Mouse (Mus musculus): ENCODE data around the gene Mxd1. TPM values are rescaled to one million over a fixed set of nuclear protein-coding genes. Genes with fewer than 3 reads are reported as not detected.

Gene Mxd1
- polyA plus RNA-seq, 1 experiment from 2014 or later: 30.4 TPM

GRCm38 (mm10) chr6:86623201-86623600 is 45.8 kb downstream of the Mxd1 start:
- no peaks in the 10 kb centered on the region for H3K36me3 ChIP-seq
- no peak overlapping the region for H3K4me2 ChIP-seq (replicated peaks)
- no peaks in the 10 kb centered on the region for H3K4me1 ChIP-seq
- no peaks in the 10 kb centered on the region for H3K27me3 ChIP-seq (replicated peaks)
- H3K4me3 ChIP-seq: no peak overlapping the region
- ATAC-seq (ENCODE audit: low FRiP score, low read depth): no peak
- H3K9me3 ChIP-seq: no peaks in the 10 kb centered on the region
- WGBS: 80% methylated on average over 4 of the region's 4 CpGs
- H3K9ac ChIP-seq: no peak overlapping the region
- no peak overlapping the region for H3K27ac ChIP-seq

DNA sequence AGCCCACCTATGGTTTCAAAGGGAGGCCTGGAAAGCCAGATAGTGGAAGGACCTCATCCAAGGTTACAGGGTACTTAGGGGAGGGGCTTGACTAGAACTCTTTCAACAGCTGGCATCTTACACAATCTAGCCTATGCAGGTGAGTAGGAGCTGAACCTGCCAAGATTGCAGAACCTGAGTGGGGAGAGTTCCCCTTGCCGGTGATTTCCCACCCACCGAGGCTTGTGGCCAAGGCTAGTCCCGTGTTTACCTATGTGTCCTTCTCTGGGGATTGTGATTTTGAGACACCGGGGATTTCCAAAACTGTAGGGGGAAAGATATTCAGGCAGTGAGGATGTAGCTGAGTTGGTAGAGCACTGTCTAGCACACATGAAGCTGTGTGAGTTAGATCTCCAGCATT is 53.7 kb downstream of the Mxd1 start:
- no peaks in the 10 kb centered on the region for H3K4me1 ChIP-seq
- WGBS: 91% methylated on average over 4 of the region's 4 CpGs
- H3K4me2 ChIP-seq (replicated peaks): no peak overlapping the region
- H3K36me3 ChIP-seq: no peaks in the 10 kb centered on the region
- H3K27ac ChIP-seq: no peak overlapping the region
- H3K4me3 ChIP-seq: no peak overlapping the region
- H3K27me3 ChIP-seq (replicated peaks): no peaks in the 10 kb centered on the region
- no peak overlapping the region for H3K9ac ChIP-seq
- H3K9me3 ChIP-seq: no peaks in the 10 kb centered on the region
- ATAC-seq (ENCODE audit: low FRiP score, low read depth): no peak

- no peak overlapping the region for H3K4me2 ChIP-seq (replicated peaks)
- H3K9me3 ChIP-seq: no peaks in the 10 kb centered on the region
- no peak overlapping the region for H3K4me3 ChIP-seq
- no peaks in the 10 kb centered on the region for H3K27me3 ChIP-seq (replicated peaks)
- no peak for ATAC-seq (ENCODE audit: low FRiP score, low read depth)
- no peaks in the 10 kb centered on the region for H3K4me1 ChIP-seq
- no peaks in the 10 kb centered on the region for H3K36me3 ChIP-seq
- H3K9ac ChIP-seq: no peak overlapping the region
- WGBS: 60% methylated on average over 5 of the region's 5 CpGs
- no peak overlapping the region for H3K27ac ChIP-seq
Observed at GRCm38 (mm10) chr6:86610714-86611113, 58.2 kb downstream of the Mxd1 start.

GRCm38 (mm10) chr6:86609235-86609634 is 59.7 kb downstream of the Mxd1 start:
- Histone ChIP-seq H3K27ac (no peak overlapping the region), H3K9me3 (no peaks in the 10 kb centered on the region), H3K36me3 (no peaks in the 10 kb centered on the region), H3K27me3 (replicated peaks) (no peaks in the 10 kb centered on the region), H3K4me2 (replicated peaks) (no peak overlapping the region), H3K4me1 (no peaks in the 10 kb centered on the region), H3K9ac (no peak overlapping the region), H3K4me3 (no peak overlapping the region)
- whole genome bisulfite sequencing: 93% methylated on average over 6 of the region's 6 CpGs
- ATAC-seq (ENCODE audit: low FRiP score, low read depth): no peak

DNA sequence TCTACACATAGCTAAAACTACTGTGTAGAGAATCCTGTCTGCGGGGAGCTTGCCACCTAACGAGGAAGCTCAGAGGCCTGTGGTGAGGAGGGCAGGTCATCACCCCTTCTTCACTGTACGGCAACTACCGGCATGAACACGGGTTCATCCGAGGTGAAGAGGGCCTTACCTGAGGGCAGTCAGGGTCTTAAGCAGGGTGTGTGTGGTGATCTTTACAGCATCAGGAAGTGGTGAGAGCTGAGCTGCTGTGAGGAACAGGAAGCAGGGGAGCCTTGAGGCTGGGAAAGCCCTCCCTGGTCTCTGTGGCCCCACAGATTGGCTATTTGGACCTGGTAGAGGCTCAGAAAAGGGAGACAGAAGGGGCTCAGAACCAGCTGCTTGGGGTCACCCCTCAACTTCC is 61.5 kb downstream of the Mxd1 start:
- Histone ChIP-seq H3K27me3 (replicated peaks) (no peaks in the 10 kb centered on the region), H3K27ac (no peak overlapping the region), H3K36me3 (no peaks in the 10 kb centered on the region), H3K9me3 (no peaks in the 10 kb centered on the region), H3K4me1 (no peaks in the 10 kb centered on the region), H3K9ac (no peak overlapping the region), H3K4me2 (replicated peaks) (no peak overlapping the region), H3K4me3 (no peak overlapping the region)
- 86% methylated on average over 6 of the region's 6 CpGs for WGBS
- no peak for ATAC-seq (ENCODE audit: low FRiP score, low read depth)

GRCm38 (mm10) chr6:86606289-86606688 is 62.7 kb downstream of the Mxd1 start:
- Histone ChIP-seq H3K27me3 (replicated peaks) (no peaks in the 10 kb centered on the region), H3K36me3 (no peaks in the 10 kb centered on the region), H3K4me3 (no peak overlapping the region), H3K4me2 (replicated peaks) (no peak overlapping the region), H3K4me1 (no peaks in the 10 kb centered on the region), H3K9ac (no peak overlapping the region), H3K27ac (no peak overlapping the region), H3K9me3 (no peaks in the 10 kb centered on the region)
- no peak for ATAC-seq (ENCODE audit: low FRiP score, low read depth)
- WGBS: 88% methylated on average over 4 of the region's 4 CpGs

DNA sequence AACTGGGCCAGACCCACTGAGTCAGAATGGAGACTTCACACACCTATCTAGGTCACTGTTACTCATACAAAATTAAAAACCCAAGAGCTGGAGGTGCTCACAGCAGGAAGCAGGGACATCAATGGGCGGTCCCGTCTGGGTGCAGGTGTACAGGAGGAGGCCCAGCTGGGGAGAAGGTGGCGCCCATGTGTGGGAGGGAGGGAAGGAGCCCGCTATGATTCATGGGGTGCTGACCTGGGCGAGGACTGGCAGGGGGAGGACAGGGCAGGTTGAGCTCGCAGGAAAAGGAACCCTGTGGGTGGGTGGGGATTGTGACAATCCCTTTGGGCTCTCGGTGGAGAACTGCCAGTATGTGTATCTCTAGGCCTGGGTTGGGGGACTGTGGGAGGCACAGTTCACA is 63.7 kb downstream of the Mxd1 start:
- Histone ChIP-seq H3K27ac (no peak overlapping the region), H3K4me3 (no peak overlapping the region), H3K36me3 (no peaks in the 10 kb centered on the region), H3K4me1 (no peaks in the 10 kb centered on the region), H3K4me2 (replicated peaks) (no peak overlapping the region), H3K9ac (no peak overlapping the region), H3K9me3 (no peaks in the 10 kb centered on the region), H3K27me3 (replicated peaks) (no peaks in the 10 kb centered on the region)
- WGBS: 77% methylated on average over 7 of the region's 7 CpGs
- no peak for ATAC-seq (ENCODE audit: low FRiP score, low read depth)

- Histone ChIP-seq H3K9ac (no peak overlapping the region), H3K4me1 (no peaks in the 10 kb centered on the region), H3K4me3 (no peak overlapping the region), H3K27me3 (replicated peaks) (no peaks in the 10 kb centered on the region), H3K27ac (no peak overlapping the region), H3K4me2 (replicated peaks) (no peak overlapping the region), H3K9me3 (no peaks in the 10 kb centered on the region), H3K36me3 (no peaks in the 10 kb centered on the region)
- no peak for ATAC-seq (ENCODE audit: low FRiP score, low read depth)
- 79% methylated on average over 6 of the region's 6 CpGs for WGBS
Observed at GRCm38 (mm10) chr6:86599951-86600414, 69.0 kb downstream of the Mxd1 start.

- H3K27me3 ChIP-seq (replicated peaks): no peaks in the 10 kb centered on the region
- ATAC-seq (ENCODE audit: low FRiP score, low read depth): no peak
- 20% methylated on average over 4 of the region's 4 CpGs for WGBS
- no peak overlapping the region for H3K4me2 ChIP-seq (replicated peaks)
- no peaks in the 10 kb centered on the region for H3K9me3 ChIP-seq
- H3K4me3 ChIP-seq: no peak overlapping the region
- H3K27ac ChIP-seq: no peak overlapping the region
- H3K4me1 ChIP-seq: no peaks in the 10 kb centered on the region
- no peaks in the 10 kb centered on the region for H3K36me3 ChIP-seq
- no peak overlapping the region for H3K9ac ChIP-seq
Observed at GRCm38 (mm10) chr6:86599197-86599596, 69.8 kb downstream of the Mxd1 start.

- Histone ChIP-seq H3K4me1 (no peaks in the 10 kb centered on the region), H3K9me3 (no peaks in the 10 kb centered on the region), H3K4me3 (no peak overlapping the region), H3K4me2 (replicated peaks) (no peak overlapping the region), H3K36me3 (no peaks in the 10 kb centered on the region), H3K27me3 (replicated peaks) (no peaks in the 10 kb centered on the region), H3K27ac (no peak overlapping the region), H3K9ac (no peak overlapping the region)
- WGBS: 77% methylated on average over 5 of the region's 5 CpGs
- no peak for ATAC-seq (ENCODE audit: low FRiP score, low read depth)
Observed at GRCm38 (mm10) chr6:86598742-86599193, 70.2 kb downstream of the Mxd1 start.

Other genes starting within 250 kb of the Mxd1 start
- 0.37 TPM in 1 of 2 replicates, not detected in the other for gene Gm44790, start 242.5 kb downstream of the Mxd1 start, polyA plus RNA-seq (2016; fragmentation: Nextera tagmentation; extraction: Ambion mirVana)
- 25.1 and 27.8 TPM in 2 replicates for gene C87436, start 230.8 kb downstream of the Mxd1 start, polyA plus RNA-seq (2016; fragmentation: Nextera tagmentation; extraction: Ambion mirVana)
- 568 and 599 TPM in 2 replicates for gene Pcbp1, start 142.8 kb downstream of the Mxd1 start, polyA plus RNA-seq (2016; fragmentation: Nextera tagmentation; extraction: Ambion mirVana)
- 0.42 and 0.77 TPM in 2 replicates for gene Asprv1, start 41.0 kb downstream of the Mxd1 start, polyA plus RNA-seq (2016; fragmentation: Nextera tagmentation; extraction: Ambion mirVana)
- 120 TPM in 2 replicates for gene Snrnp27, start 15.4 kb upstream of the Mxd1 start, polyA plus RNA-seq (2016; fragmentation: Nextera tagmentation; extraction: Ambion mirVana)
- gene Gmcl1, start 64.2 kb upstream of the Mxd1 start, polyA plus RNA-seq (2016; fragmentation: Nextera tagmentation; extraction: Ambion mirVana): 63.8 and 67.6 TPM in 2 replicates
- 6.8 and 7.4 TPM in 2 replicates for gene Anxa4, start 124.4 kb upstream of the Mxd1 start, polyA plus RNA-seq (2016; fragmentation: Nextera tagmentation; extraction: Ambion mirVana)
- 30.3 and 34.6 TPM in 2 replicates for gene Aak1, start 180.4 kb upstream of the Mxd1 start, polyA plus RNA-seq (2016; fragmentation: Nextera tagmentation; extraction: Ambion mirVana)